Mouse (Mus musculus) embryonic fibroblast, embryonic 13.5 days (primary cell): ENCODE measurements at regions not wholly inside any gene's neighbourhood (a gene's known extent, or its start where the extent isn't known, plus 50 kb on each side); places are given as distances from the start of the nearest gene placed in this dataset.

Experiments
- CTCF ChIP-seq: IDR thresholded peaks from 2 replicates; pipeline ENCODE4 v1.5.1; 2011; ENCODE audit warnings: mild to moderate bottlenecking, control low read depth, low read length, moderate library complexity, borderline replicate concordance; ENCODE audit not compliant: insufficient read depth
- POLR2A ChIP-seq: IDR thresholded peaks from 2 replicates; pipeline ENCODE4 v1.6.1; 2011; ENCODE audit warnings: low read depth, mild to moderate bottlenecking, control low read depth, low read length, moderate library complexity

DNA sequence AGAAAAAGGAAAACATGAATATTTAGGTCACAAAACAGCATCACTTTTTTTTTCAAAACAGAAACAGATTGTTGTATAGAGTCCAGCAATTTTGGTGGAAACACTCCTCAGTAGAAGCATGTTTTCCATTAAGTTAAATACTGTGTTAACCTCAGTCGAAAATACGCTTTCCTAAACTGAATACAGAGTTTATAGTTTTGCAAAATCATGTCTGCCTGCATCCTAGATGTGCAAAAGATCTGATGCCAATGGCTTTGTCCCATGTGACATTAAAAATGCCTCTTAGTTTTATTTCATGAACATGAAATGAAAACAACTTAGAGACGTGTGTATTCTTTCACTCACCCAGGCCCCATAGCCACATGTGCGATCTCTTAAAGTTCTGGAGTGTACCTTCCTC, 163.5 kb upstream of the N6amt1 start:
- TF ChIP-seq POLR2A (no peak), CTCF (no peak)
